Mouse (Mus musculus) lung, embryonic 15.5 days (tissue): ENCODE measurements around the gene Exoc3. TPM values are rescaled to one million over a fixed set of nuclear protein-coding genes. Genes with fewer than 3 reads are reported as not detected.

ENCODE experiments used
- ATAC-seq: fragments of 200-750 bp; cut with Nextera tagmentation; 2 replicates; pipeline ENCODE4 v1.8.0; 2017; ENCODE audit warnings: moderate number of reproducible peaks, borderline replicate concordance; ENCODE audit not compliant: low FRiP score, low TSS enrichment; ENCODE audit errors: extremely low read depth
- H3K27ac ChIP-seq: fragments of 300-500 bp; sonication (generic); 2 replicates; pipeline ENCODE4 v1.5.1; 2015; ENCODE audit warnings: moderate library complexity, mild to moderate bottlenecking, inconsistent platforms
- H3K27me3 ChIP-seq: fragments of 300-500 bp; sonication (generic); 2 replicates; pipeline ENCODE4 v1.6.1; 2015; ENCODE audit warnings: inconsistent platforms
- H3K36me3 ChIP-seq: fragments of 300-500 bp; sonication (generic); 2 replicates; pipeline ENCODE4 v1.6.1; 2015; ENCODE audit warnings: inconsistent platforms
- H3K4me1 ChIP-seq: fragments of 300-500 bp; sonication (generic); 2 replicates; pipeline ENCODE4 v1.6.1; 2015; ENCODE audit warnings: inconsistent platforms
- H3K4me2 ChIP-seq: fragments of 300-500 bp; sonication (generic); 2 replicates; pipeline ENCODE4 v1.6.1; 2015; ENCODE audit warnings: inconsistent platforms, mild to moderate bottlenecking, moderate library complexity
- H3K4me3 ChIP-seq: fragments of 300-500 bp; sonication (generic); 2 replicates; pipeline ENCODE4 v1.5.1; 2015; ENCODE audit warnings: mild to moderate bottlenecking, inconsistent platforms
- H3K9ac ChIP-seq: fragments of 300-500 bp; sonication (generic); 2 replicates; pipeline ENCODE4 v1.6.1; 2015; ENCODE audit warnings: inconsistent platforms
- H3K9me3 ChIP-seq: fragments of 300-500 bp; sonication (generic); 2 replicates; pipeline ENCODE4 v1.6.1; 2016; ENCODE audit warnings: inconsistent platforms
- WGBS: fragments of 180-500 bp; shearing (Covaris S2); methylation state at CpG from one replicate; pipeline ENCODE4 v1.1.7; 2015; 5-methylcytosine and 5-hydroxymethylcytosine counted together
- polyA plus RNA-seq: library from polyadenylated mRNA; unstranded; fragments of >200 nt; fragmentation: Nextera tagmentation; extraction: Ambion mirVana; gene quantifications from 2 replicates; pipeline ENCODE4 v1.2.1, GENCODE M21; 2015

The Exoc3 gene
- polyA plus RNA-seq, 1 experiment from 2014 or later: 69.4 TPM

DNA sequence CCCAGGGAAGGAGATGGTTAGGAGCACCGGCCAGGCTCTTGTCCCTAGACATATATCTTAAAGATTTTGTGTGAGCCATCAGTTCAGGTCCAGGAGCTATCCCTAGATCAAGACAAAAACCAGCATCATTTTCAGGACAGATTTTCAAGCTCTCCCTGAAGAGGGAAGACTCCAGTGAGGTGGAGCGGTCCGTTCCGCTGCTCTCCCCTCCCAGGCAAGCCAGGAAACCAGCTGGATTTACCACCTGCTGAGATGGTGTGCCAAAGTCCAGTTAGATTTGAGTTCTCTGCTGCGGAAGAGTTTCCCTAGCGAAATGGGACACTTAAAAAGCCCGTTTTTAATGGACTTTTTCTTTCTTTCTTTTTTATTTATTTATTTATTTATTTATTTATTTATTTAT, 81.0 kb downstream of the Exoc3 start:
- Histone ChIP-seq H3K4me3 (no peak overlapping the region), H3K9ac (no peak overlapping the region), H3K27ac (no peak overlapping the region), H3K27me3 (peaks cover 21% of the 10 kb centered on the region), H3K4me1 (no peaks in the 10 kb centered on the region), H3K4me2 (no peak overlapping the region), H3K36me3 (no peaks in the 10 kb centered on the region), H3K9me3 (no peaks in the 10 kb centered on the region)
- WGBS: 76% methylated on average over 7 of the region's 7 CpGs
- ATAC-seq: no peak

DNA sequence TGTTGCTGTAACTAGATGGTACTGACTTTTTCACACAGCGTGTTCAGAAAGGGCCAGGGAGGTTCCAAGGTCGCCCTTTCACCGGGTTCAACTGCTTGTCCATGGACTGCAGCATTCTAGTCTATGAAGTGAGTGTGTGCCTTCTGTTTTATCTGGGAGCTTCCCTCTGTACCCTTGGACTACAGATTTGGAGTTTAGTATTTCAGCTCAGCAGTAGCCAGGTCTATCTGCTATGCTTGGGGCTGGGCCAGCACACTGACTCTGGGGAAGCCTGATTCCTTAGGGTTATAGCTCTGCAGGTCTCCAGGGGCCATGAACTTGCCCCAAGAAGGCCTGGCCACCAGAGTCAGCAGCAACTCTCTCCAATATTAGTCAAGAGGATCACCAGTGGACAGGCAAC, 85.9 kb downstream of the Exoc3 start:
- Histone ChIP-seq H3K27ac (no peak overlapping the region), H3K27me3 (peaks cover 51% of the 10 kb centered on the region), H3K9me3 (no peaks in the 10 kb centered on the region), H3K4me1 (peaks cover 4% of the 10 kb centered on the region; the same call in 1 of the 2 replicates), H3K9ac (no peak overlapping the region), H3K4me3 (no peak overlapping the region), H3K36me3 (no peaks in the 10 kb centered on the region), H3K4me2 (no peak overlapping the region)
- WGBS: 65% methylated on average over 3 of the region's 3 CpGs
- ATAC-seq: no peak

DNA sequence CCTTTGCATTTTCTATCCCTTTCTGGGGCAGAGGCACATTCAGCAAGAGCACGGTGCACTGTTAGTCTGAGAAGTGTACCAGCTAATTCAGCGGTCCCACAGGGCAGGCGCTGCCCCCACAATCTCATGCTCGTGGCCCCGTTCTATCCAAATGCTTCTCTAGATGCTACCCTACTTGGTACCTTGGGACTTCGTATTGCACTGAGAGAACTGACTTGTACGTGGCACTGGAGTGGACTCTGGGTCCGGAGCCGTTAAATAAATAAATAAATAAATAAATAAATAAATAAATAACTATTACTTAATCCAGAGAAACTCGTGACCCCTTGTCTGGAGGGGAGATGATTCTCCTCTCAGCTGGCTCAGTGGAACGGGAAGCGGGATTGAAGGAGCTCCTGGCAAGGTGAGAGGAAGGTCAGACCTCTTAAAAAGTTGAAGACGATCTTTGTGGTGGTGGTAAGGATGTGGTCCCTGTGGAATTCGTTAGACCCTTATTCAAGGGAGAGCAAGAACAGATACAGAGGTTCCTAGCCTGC, 86.7 kb downstream of the Exoc3 start:
- Histone ChIP-seq H3K9me3 (no peaks in the 10 kb centered on the region), H3K27me3 (peaks cover 51% of the 10 kb centered on the region), H3K36me3 (no peaks in the 10 kb centered on the region), H3K4me3 (no peak overlapping the region), H3K9ac (no peak overlapping the region), H3K4me1 (peaks cover 4% of the 10 kb centered on the region; the same call in 1 of the 2 replicates), H3K4me2 (no peak overlapping the region), H3K27ac (no peak overlapping the region)
- no peak for ATAC-seq
- 30% methylated on average over 14 of the region's 14 CpGs for WGBS

DNA sequence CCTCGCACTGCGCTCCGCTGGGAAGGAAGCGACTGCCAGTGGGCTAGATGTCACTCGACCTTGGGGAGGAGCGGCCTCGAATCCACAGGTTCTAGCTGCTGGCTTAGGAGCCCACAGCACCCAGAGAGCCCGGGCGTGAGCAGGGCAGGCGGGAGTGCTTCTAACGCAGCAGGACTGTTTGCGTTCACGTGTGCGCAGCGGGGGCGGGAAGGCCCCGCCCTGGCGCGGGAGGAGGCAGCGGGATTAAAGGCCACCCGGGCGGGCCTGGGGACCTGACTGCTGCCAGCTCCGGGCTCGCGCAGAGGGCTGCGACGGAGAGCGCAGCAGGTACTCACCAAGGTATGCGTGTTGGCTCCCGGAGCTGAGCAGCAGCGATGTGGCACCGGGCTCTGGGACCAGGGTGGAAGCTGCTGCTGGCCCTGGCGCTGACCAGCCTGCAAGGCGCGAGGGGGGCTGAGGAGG, 87.4 kb downstream of the Exoc3 start, which contains the start of gene Slc9a3:
Gene Slc9a3, plus strand, starts transcription at position 317 of the 462 bp plus-strand sequence.
- peaks cover 51% of the 10 kb centered on the region for H3K27me3 ChIP-seq
- H3K9me3 ChIP-seq: no peaks in the 10 kb centered on the region
- H3K27ac ChIP-seq: no peak within 1 kb of the TSS
- peaks cover 4% of the 10 kb centered on the region; the same call in 1 of the 2 replicates for H3K4me1 ChIP-seq
- 1% methylated on average over 35 of the region's 35 CpGs for WGBS
- no peak; the same call in 1 of the 2 replicates for ATAC-seq
- peak within 1 kb of the TSS; percentile 63 for H3K4me2 ChIP-seq
- no peaks in the 10 kb centered on the region for H3K36me3 ChIP-seq
- no peak within 1 kb of the TSS for H3K9ac ChIP-seq
- peak within 1 kb of the TSS; percentile 33 for H3K4me3 ChIP-seq

Other genes starting within 250 kb of the Exoc3 start
- not detected in 2 replicates for gene Zdhhc11, start 244.9 kb downstream of the Exoc3 start, polyA plus RNA-seq
- gene Tppp, start 199.3 kb downstream of the Exoc3 start, polyA plus RNA-seq: 1.1 and 1.5 TPM in 2 replicates
- 14.7 and 16.9 TPM in 2 replicates for gene Cep72, start 146.4 kb downstream of the Exoc3 start, polyA plus RNA-seq
- gene Slc9a3, start 87.3 kb downstream of the Exoc3 start, polyA plus RNA-seq: not detected in 2 replicates
- gene Ahrr, start 83.6 kb upstream of the Exoc3 start, polyA plus RNA-seq: 0.54 and 0.87 TPM in 2 replicates
- gene Pdcd6, start 108.8 kb upstream of the Exoc3 start, polyA plus RNA-seq: 128 and 136 TPM in 2 replicates
- gene Sdha, start 141.5 kb upstream of the Exoc3 start, polyA plus RNA-seq: 262 and 281 TPM in 2 replicates
- gene Ccdc127, start 141.6 kb upstream of the Exoc3 start, polyA plus RNA-seq: 50.2 and 51.1 TPM in 2 replicates
- gene Lrrc14b, start 155.3 kb upstream of the Exoc3 start, polyA plus RNA-seq: 0.13 TPM in 1 of 2 replicates, not detected in the other
- gene Zfp72, start 182.1 kb upstream of the Exoc3 start, polyA plus RNA-seq: 5.4 and 5.9 TPM in 2 replicates
- 73.5 and 77.1 TPM in 2 replicates for gene Ftl1-ps1, start 191.0 kb upstream of the Exoc3 start, polyA plus RNA-seq